8 mouse cellular contexts compared by ENCODE assay signal in the genomic region with DNA sequence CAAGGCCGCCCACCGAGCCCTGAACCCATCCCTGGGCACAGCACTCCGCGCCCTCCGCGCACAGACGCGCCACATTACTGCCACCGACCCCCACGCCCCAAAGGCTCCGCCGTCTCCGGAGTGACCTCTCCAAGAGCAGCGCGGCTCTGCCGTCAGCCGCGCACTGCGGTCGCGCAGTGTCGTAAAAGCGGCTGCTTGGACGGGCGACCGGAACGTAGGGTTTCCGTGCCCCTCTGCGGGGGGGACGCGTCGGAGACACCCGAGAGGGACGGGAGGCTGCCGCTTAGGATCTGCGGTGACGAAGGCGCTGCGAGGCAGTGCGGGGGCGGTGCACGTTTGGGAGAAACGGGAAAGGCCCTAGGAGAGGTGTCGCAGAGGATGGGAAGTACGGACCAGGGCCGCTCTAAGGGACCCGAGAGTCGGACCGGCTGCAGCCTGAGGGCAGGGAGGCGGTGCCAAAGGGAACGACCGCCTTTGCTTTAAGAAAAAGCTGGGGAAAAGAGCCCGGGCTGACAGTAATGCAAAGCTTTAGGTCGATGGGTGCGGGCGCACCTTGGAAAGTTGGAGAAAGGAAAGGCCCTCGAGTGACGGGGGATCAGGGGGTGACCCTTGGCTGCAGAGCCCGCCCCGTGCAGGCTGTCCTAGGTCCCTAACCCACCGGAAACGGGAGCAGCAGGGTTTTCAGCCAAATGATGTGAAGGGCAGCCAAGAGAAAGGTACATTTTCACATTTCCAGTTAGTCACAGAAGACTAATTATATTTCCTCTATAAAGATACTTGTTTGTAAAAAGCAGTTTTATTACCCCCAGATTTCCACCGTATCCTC. TPM values are rescaled to one million over a fixed set of nuclear protein-coding genes. Genes with fewer than 3 reads are reported as not detected.
A peak's percentile ranks its signal among the peaks of the same experiment; 100 is the strongest.
DNase-seq lines count a peak whose midpoint lies in the region; ATAC-seq and TF ChIP-seq lines count a peak whose summit lies in the region.

A gene (minus strand): TSS at position 389 of the 826 bp plus-strand sequence.

- no peaks in the 10 kb centered on the region for H3K9me3 ChIP-seq in G1E (replicated peaks)
- H3K9me3 ChIP-seq in forebrain, postnatal 0 days (ENCODE audit: low read length) = no peaks in the 10 kb centered on the region
- H3K9me3 ChIP-seq in lung, embryonic 15.5 days = no peaks in the 10 kb centered on the region

- no peaks in the 10 kb centered on the region for H3K27me3 ChIP-seq in G1E (ENCODE audit: insufficient read depth, low read length)
- H3K27me3 ChIP-seq in forebrain, postnatal 0 days (ENCODE audit: insufficient read depth, low read length) = no peaks in the 10 kb centered on the region
- no peaks in the 10 kb centered on the region for H3K27me3 ChIP-seq in lung, embryonic 15.5 days

- under 1% methylated on average over 61 of the region's 63 CpGs for WGBS in forebrain, postnatal 0 days
- WGBS in lung, embryonic 15.5 days = 1% methylated on average over 63 of the region's 63 CpGs

- H3K27ac ChIP-seq in forebrain, postnatal 0 days (ENCODE audit: low read depth, low read length) = peak within 1 kb of the TSS; percentile 90
- H3K27ac ChIP-seq in lung, embryonic 15.5 days = peak within 1 kb of the TSS; percentile 83

- ATAC-seq in G1E (ENCODE audit: extremely low read depth, insufficient number of reproducible peaks, low FRiP score, poor library complexity, severe bottlenecking) = peak; percentile 45
- peak; percentile 93 for ATAC-seq in forebrain, postnatal 0 days
- peak; percentile 93 for ATAC-seq in lung, embryonic 15.5 days (ENCODE audit: borderline replicate concordance, extremely low read depth, low FRiP score, low TSS enrichment)

- H3K4me3 ChIP-seq in G1E (ENCODE audit: low read depth, low read length) = peak within 1 kb of the TSS; percentile 95
- peak within 1 kb of the TSS; percentile 76 for H3K4me3 ChIP-seq in forebrain, postnatal 0 days (ENCODE audit: low read depth, low read length)
- peak within 1 kb of the TSS; percentile 69 for H3K4me3 ChIP-seq in lung, embryonic 15.5 days

- peak; percentile 93 for DNase-seq in G1E (ENCODE audit: low spot score)
- peak; percentile 90 to 94 for DNase-seq in cerebellum, adult 18-20 months
- DNase-seq in forebrain, postnatal 0 days = peak; percentile 92
- DNase-seq in heart, postnatal 4 days = peak; percentile 86
- DNase-seq in layer of hippocampus, adult 8-10 months (ENCODE audit: low spot score in 2 of 2) = peak; percentile 86 to 87
- DNase-seq in ovary, adult 18-20 months (ENCODE audit: low spot score) = peak; percentile 82
- peak; percentile 85 for DNase-seq in thymus, postnatal 0 days (ENCODE audit: low spot score)

- no peak for TF ChIP-seq CTCF in G1E (IDR thresholded peaks at IDR 0.05; ENCODE audit: low read depth, low read length)
- no peak for TF ChIP-seq CTCF in forebrain, postnatal 0 days (IDR thresholded peaks at IDR 0.05; ENCODE audit: low read depth)

- peaks cover 26% of the 10 kb centered on the region for H3K36me3 ChIP-seq in G1E (replicated peaks)
- peaks cover 5% of the 10 kb centered on the region; the same call in 1 of the 2 replicates for H3K36me3 ChIP-seq in forebrain, postnatal 0 days (ENCODE audit: insufficient read depth)
- H3K36me3 ChIP-seq in lung, embryonic 15.5 days = peaks cover 7% of the 10 kb centered on the region

- H3K4me1 ChIP-seq in G1E (ENCODE audit: insufficient read depth, low read depth, low read length) = peaks cover 14% of the 10 kb centered on the region
- no peaks in the 10 kb centered on the region; the same call in 1 of the 2 replicates for H3K4me1 ChIP-seq in forebrain, postnatal 0 days (ENCODE audit: insufficient read depth)
- peaks cover 13% of the 10 kb centered on the region for H3K4me1 ChIP-seq in lung, embryonic 15.5 days

- peak within 1 kb of the TSS; percentile 76 for H3K4me2 ChIP-seq in forebrain, postnatal 0 days (ENCODE audit: low read depth)
- peak within 1 kb of the TSS; percentile 67 for H3K4me2 ChIP-seq in lung, embryonic 15.5 days

- H3K9ac ChIP-seq in forebrain, postnatal 0 days = peak within 1 kb of the TSS; percentile 85
- peak within 1 kb of the TSS; percentile 72 for H3K9ac ChIP-seq in lung, embryonic 15.5 days

RNA-seq across cellular contexts. Expression of the gene that starts here (rescaled TPM):
- total RNA-seq in G1E (2014; fragmentation: Nextera tagmentation) = 60.6 and 61.3 TPM in 2 replicates
- total RNA-seq in G1E (2017) = 55.2 and 60.0 TPM in 2 replicates
- 36.1 and 47.2 TPM in 2 replicates for polyA plus RNA-seq in G1E (2012)
- total RNA-seq in forebrain, postnatal 0 days (2014; rRNA removed) = 60.7 and 67.1 TPM in 2 replicates
- 46.0 and 52.7 TPM in 2 replicates for polyA plus RNA-seq in forebrain, postnatal 0 days (2015; fragmentation: Nextera tagmentation; extraction: Ambion mirVana)
- total RNA-seq in heart, postnatal 4 days (2021) = 100 to 1,000 TPM; 278 to 283 TPM
- total RNA-seq in layer of hippocampus, adult 8-10 months (2022) = 100 to 1,000 TPM; 117 to 138 (median 125) TPM
- 42.4 and 42.5 TPM in 2 replicates for polyA plus RNA-seq in lung, embryonic 15.5 days (2015; fragmentation: Nextera tagmentation; extraction: Ambion mirVana)
- 37.4 and 42.7 TPM in 2 replicates for polyA plus RNA-seq in thymus, postnatal 0 days (2015; fragmentation: Nextera tagmentation; extraction: Ambion mirVana)

Comparison
In these comparisons a context has a peak if more than half of its experiments do, and no peak if none do; other contexts are left out.
1. Peak in every context shown above with its lines: DNase-seq, ATAC-seq, H3K4me3 ChIP-seq and H3K27ac ChIP-seq.